Mouse (Mus musculus) kidney, postnatal 0 days (tissue): ENCODE results near the gene Cd3g. TPM values are rescaled to one million over a fixed set of nuclear protein-coding genes. Genes with fewer than 3 reads are reported as not detected.

Experiments used
- ATAC-seq: fragments of 200-750 bp; cut with Nextera tagmentation; replicated peaks from 2 replicates; pipeline ENCODE4 v1.8.0; 2017; ENCODE audit warnings: low read depth, moderate number of reproducible peaks, moderate TSS enrichment, moderate library complexity; ENCODE audit not compliant: low FRiP score
- DNase-seq: peaks from one replicate; pipeline ENCODE4 v3.0.0-alpha.2; 2016; ENCODE audit warnings: low spot score
- H3K27ac ChIP-seq: fragments of 300-500 bp; sonication (generic); 2 replicates; pipeline ENCODE4 v1.5.1; 2014; ENCODE audit warnings: mild to moderate bottlenecking
- H3K27me3 ChIP-seq: fragments of 300-500 bp; sonication (generic); 2 replicates; pipeline ENCODE4 v1.6.1; 2014; ENCODE audit warnings: low read length, mixed read lengths; ENCODE audit not compliant: insufficient read depth
- H3K36me3 ChIP-seq: fragments of 300-500 bp; sonication (generic); 2 replicates; pipeline ENCODE4 v1.6.1; 2014; ENCODE audit warnings: low read length, mixed read lengths; ENCODE audit not compliant: insufficient read depth
- H3K4me1 ChIP-seq: fragments of 300-500 bp; sonication (generic); replicated peaks from 2 replicates; pipeline ENCODE4 v1.6.1; 2014; ENCODE audit warnings: antibody characterized with exemption, low read length, mixed read lengths; ENCODE audit not compliant: insufficient read depth
- H3K4me2 ChIP-seq: fragments of 300-500 bp; sonication (generic); 2 replicates; pipeline ENCODE4 v1.6.1; 2014; ENCODE audit warnings: mild to moderate bottlenecking, low read length, moderate library complexity, mixed read lengths
- H3K4me3 ChIP-seq: fragments of 300-500 bp; sonication (generic); replicated peaks from 2 replicates; pipeline ENCODE4 v1.5.1; 2014; ENCODE audit warnings: low read depth, low read length
- H3K9ac ChIP-seq: fragments of 300-500 bp; sonication (generic); 2 replicates; pipeline ENCODE4 v1.6.1; 2014; ENCODE audit warnings: low read depth, low read length
- H3K9me3 ChIP-seq: fragments of 300-500 bp; sonication (generic); replicated peaks from 2 replicates; pipeline ENCODE4 v1.6.1; 2016; ENCODE audit warnings: low read length, inconsistent platforms, mixed read lengths
- CTCF ChIP-seq: IDR thresholded peaks from 2 replicates; pipeline ENCODE4 v1.5.1; 2016; ENCODE audit warnings: antibody characterized with exemption, low read depth, mild to moderate bottlenecking, moderate library complexity
- WGBS: fragments of 180-500 bp; shearing (Covaris S2); extraction: QIAGEN DNeasy Blood & Tissue Kit; methylation state at CpG from one replicate; pipeline ENCODE4 v1.1.7; 2014; 5-methylcytosine and 5-hydroxymethylcytosine counted together
- polyA plus RNA-seq: library from polyadenylated mRNA; unstranded; fragments of >200 nt; fragmentation: Nextera tagmentation; extraction: Ambion mirVana; gene quantifications from 2 replicates; pipeline ENCODE4 v1.2.1, GENCODE M21; 2015

The Cd3g gene
- polyA plus RNA-seq, 1 experiment from 2014 or later = not detected

- ATAC-seq (no peak), DNase-seq (peak; percentile 21)
- no peak for TF ChIP-seq CTCF
- no peak overlapping the region for H3K4me3 ChIP-seq
- H3K4me2 ChIP-seq = no peak overlapping the region
- no peaks in the 10 kb centered on the region for H3K9me3 ChIP-seq
- H3K27ac ChIP-seq = no peak overlapping the region
- no peak overlapping the region for H3K9ac ChIP-seq
- H3K36me3 ChIP-seq = no peaks in the 10 kb centered on the region
- no peaks in the 10 kb centered on the region for H3K27me3 ChIP-seq
- no peaks in the 10 kb centered on the region for H3K4me1 ChIP-seq
- WGBS = 52% methylated on average over 3 of the region's 3 CpGs
These were observed 20.0 kb upstream of the Cd3g start for GRCm38 (mm10) chr9:45000249-45000648.

- ATAC-seq (no peak), DNase-seq (no peak)
- TF ChIP-seq CTCF = no peak
These were observed 19.5 kb upstream of the Cd3g start for GRCm38 (mm10) chr9:44999776-45000175.

GRCm38 (mm10) chr9:44999171-44999570 is 18.9 kb upstream of the Cd3g start:
- no peaks in the 10 kb centered on the region for H3K27me3 ChIP-seq
- no peaks in the 10 kb centered on the region for H3K9me3 ChIP-seq
- ATAC-seq (no peak; the same call in 1 of the 2 replicates), DNase-seq (peak; percentile 20)
- no peak overlapping the region for H3K4me3 ChIP-seq
- no peak overlapping the region for H3K4me2 ChIP-seq
- no peak overlapping the region for H3K27ac ChIP-seq
- no peak overlapping the region for H3K9ac ChIP-seq
- WGBS = 54% methylated on average over 6 of the region's 6 CpGs
- TF ChIP-seq CTCF = peak; percentile 12; the same call in 1 of the 2 replicates
- H3K36me3 ChIP-seq = no peaks in the 10 kb centered on the region
- no peaks in the 10 kb centered on the region for H3K4me1 ChIP-seq

More at GRCm38 (mm10) chr9:44999776-45000175, 19.5 kb upstream of the Cd3g start:
- no peaks in the 10 kb centered on the region for H3K9me3 ChIP-seq
- H3K4me1 ChIP-seq = no peaks in the 10 kb centered on the region
- no peaks in the 10 kb centered on the region for H3K36me3 ChIP-seq
- WGBS = 51% methylated on average over 5 of the region's 5 CpGs
- no peak overlapping the region for H3K27ac ChIP-seq
- no peak overlapping the region for H3K4me2 ChIP-seq
- no peak overlapping the region for H3K9ac ChIP-seq
- H3K27me3 ChIP-seq = no peaks in the 10 kb centered on the region
- H3K4me3 ChIP-seq = no peak overlapping the region

GRCm38 (mm10) chr9:44998138-44998537 is 17.9 kb upstream of the Cd3g start:
- TF ChIP-seq CTCF = no peak
- DNase-seq = no peak
- Histone ChIP-seq H3K4me2 (no peak overlapping the region), H3K9me3 (no peaks in the 10 kb centered on the region), H3K4me1 (no peaks in the 10 kb centered on the region), H3K27ac (no peak overlapping the region), H3K36me3 (no peaks in the 10 kb centered on the region), H3K4me3 (no peak overlapping the region), H3K27me3 (no peaks in the 10 kb centered on the region), H3K9ac (no peak overlapping the region)
- no peak for ATAC-seq
- 43% methylated on average over 11 of the region's 11 CpGs for WGBS

- H3K4me1 ChIP-seq = no peaks in the 10 kb centered on the region
- H3K9me3 ChIP-seq = no peaks in the 10 kb centered on the region
- no peak overlapping the region for H3K27ac ChIP-seq
- H3K4me3 ChIP-seq = no peak overlapping the region
- whole genome bisulfite sequencing = 88% methylated on average over 7 of the region's 7 CpGs
- TF ChIP-seq CTCF = no peak
- H3K9ac ChIP-seq = no peak overlapping the region
- H3K4me2 ChIP-seq = no peak overlapping the region
- ATAC-seq (no peak), DNase-seq (no peak)
- H3K36me3 ChIP-seq = no peaks in the 10 kb centered on the region
- no peaks in the 10 kb centered on the region for H3K27me3 ChIP-seq
These were observed 16.4 kb upstream of the Cd3g start for GRCm38 (mm10) chr9:44996590-44996989.

GRCm38 (mm10) chr9:44994962-44995361 is 14.7 kb upstream of the Cd3g start:
- WGBS = 76% methylated on average over 4 of the region's 4 CpGs
- H3K4me1 ChIP-seq = no peaks in the 10 kb centered on the region
- no peak for ATAC-seq
- H3K4me3 ChIP-seq = no peak overlapping the region
- H3K9me3 ChIP-seq = no peaks in the 10 kb centered on the region
- DNase-seq = no peak
- H3K27me3 ChIP-seq = no peaks in the 10 kb centered on the region
- no peak overlapping the region for H3K27ac ChIP-seq
- no peak overlapping the region for H3K4me2 ChIP-seq
- H3K36me3 ChIP-seq = no peaks in the 10 kb centered on the region
- H3K9ac ChIP-seq = no peak overlapping the region
- TF ChIP-seq CTCF = no peak

- Histone ChIP-seq H3K27ac (no peak overlapping the region), H3K4me3 (no peak overlapping the region), H3K4me2 (no peak overlapping the region), H3K27me3 (no peaks in the 10 kb centered on the region), H3K9me3 (no peaks in the 10 kb centered on the region), H3K36me3 (no peaks in the 10 kb centered on the region), H3K9ac (no peak overlapping the region), H3K4me1 (no peaks in the 10 kb centered on the region)
- no peak for ATAC-seq
- WGBS = 79% methylated on average over 2 of the region's 2 CpGs
- no peak for TF ChIP-seq CTCF
- no peak for DNase-seq
These were observed 13.0 kb upstream of the Cd3g start for GRCm38 (mm10) chr9:44993268-44993667.
